Mouse (Mus musculus) CD4-positive, CD25-positive, alpha-beta regulatory T cell, adult 2 months (primary cell): ENCODE measurements at regions not wholly inside any gene's neighbourhood (a gene's known extent, or its start where the extent isn't known, plus 50 kb on each side); places are given as distances from the start of the nearest gene placed in this dataset.

Source experiments
- DNase-seq: peaks from one replicate; pipeline ENCODE4 v3.0.0-alpha.2; 2012; ENCODE audit warnings: low read depth, low spot score

GRCm38 (mm10) chr4:125439856-125440255 lies 50.6 kb upstream of the Grik3 start:
- no peak for DNase-seq

GRCm38 (mm10) chr4:125437161-125437822 lies 53.2 kb upstream of the Grik3 start:
- no peak for DNase-seq

- DNase-seq, result no peak
Observed at GRCm38 (mm10) chr4:125433511-125433910, 57.0 kb upstream of the Grik3 start.

- DNase-seq, result no peak
Observed at GRCm38 (mm10) chr4:125431648-125432047, 58.9 kb upstream of the Grik3 start.

GRCm38 (mm10) chr4:125430845-125431244 lies 59.7 kb upstream of the Grik3 start:
- no peak for DNase-seq

GRCm38 (mm10) chr4:125428736-125429135 lies 61.8 kb upstream of the Grik3 start:
- no peak for DNase-seq

GRCm38 (mm10) chr4:125420561-125421241 lies 69.8 kb upstream of the Grik3 start:
- DNase-seq, result no peak

- DNase-seq, result no peak
Observed at GRCm38 (mm10) chr4:125419491-125420255, 70.8 kb upstream of the Grik3 start.

GRCm38 (mm10) chr4:125415308-125415707 lies 75.2 kb upstream of the Grik3 start:
- DNase-seq, result no peak

- no peak for DNase-seq
Observed at GRCm38 (mm10) chr4:125413833-125414719, 76.4 kb upstream of the Grik3 start.

- DNase-seq, result no peak
Observed at GRCm38 (mm10) chr4:125410736-125411441, 79.6 kb upstream of the Grik3 start.

GRCm38 (mm10) chr4:125399376-125400112 lies 91.0 kb upstream of the Grik3 start:
- no peak for DNase-seq

- DNase-seq, result no peak
Observed at GRCm38 (mm10) chr4:125397007-125397461, 93.5 kb upstream of the Grik3 start.

- no peak for DNase-seq
Observed at GRCm38 (mm10) chr4:125391269-125391668, 99.2 kb upstream of the Grik3 start.

- no peak for DNase-seq
Observed at GRCm38 (mm10) chr4:125385811-125386210, 104.7 kb upstream of the Grik3 start.

- no peak for DNase-seq
Observed at GRCm38 (mm10) chr4:125364011-125364410, 126.5 kb upstream of the Grik3 start.

GRCm38 (mm10) chr4:125361611-125362520 lies 128.6 kb upstream of the Grik3 start:
- DNase-seq, result no peak

GRCm38 (mm10) chr4:125358356-125358755 lies 132.1 kb upstream of the Grik3 start:
- no peak for DNase-seq

GRCm38 (mm10) chr4:125356441-125356840 lies 134.1 kb upstream of the Grik3 start:
- no peak for DNase-seq
